Mouse (Mus musculus) heart, postnatal 0 days (tissue): ENCODE measurements around the gene Vmn1r207-ps.
"Not testable (repeated sequence)": the region's sequence is repeated elsewhere in the genome, so short reads cannot be mapped to it uniquely, and the experiment has no call there.

Experiments used
- CTCF ChIP-seq: IDR thresholded peaks from 2 replicates; pipeline ENCODE4 v1.5.1; 2016; ENCODE audit warnings: antibody characterized with exemption, control low read depth, low read depth
- EP300 ChIP-seq: IDR thresholded peaks from 2 replicates; pipeline ENCODE4 v1.6.1; 2016; ENCODE audit warnings: antibody characterized with exemption, low read depth

DNA sequence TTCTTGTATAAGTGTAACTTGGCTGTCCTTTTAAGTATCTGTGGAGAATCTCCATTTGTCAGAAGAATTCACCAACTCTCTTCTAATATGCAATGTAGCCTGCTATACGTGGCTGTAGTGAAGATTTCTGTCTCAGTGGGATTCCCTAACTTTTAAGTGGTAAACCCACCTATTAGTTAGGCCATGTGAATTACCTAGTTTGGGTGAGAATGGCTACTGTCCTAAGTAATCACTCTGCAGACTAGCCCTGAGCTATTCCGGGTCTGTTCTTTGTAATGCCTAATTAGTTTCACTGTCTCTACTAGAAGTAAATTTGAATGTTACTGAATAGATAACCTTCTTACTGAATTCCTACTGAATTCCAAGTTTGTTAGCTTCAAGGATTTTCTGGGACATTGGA, 26.5 kb downstream of the Vmn1r207-ps start:
- TF ChIP-seq CTCF, EP300: not testable (repeated sequence)
